Mouse (Mus musculus) adrenal gland, postnatal 36 days (tissue): ENCODE data around the gene Tnfsf12. TPM values are rescaled to one million over a fixed set of nuclear protein-coding genes. Genes with fewer than 3 reads are reported as not detected.

Experiments
- DNase-seq, 2 experiments: peaks; one replicate each; pipeline ENCODE4 v3.0.0; 2021; ENCODE audit warnings: mixed read lengths in 1 of 2
- total RNA-seq, 2 experiments: library from RNA; stranded (reverse); gene quantifications; 2 replicates each; pipeline ENCODE4 v1.2.3; 2021

Tnfsf12 gene
- total RNA-seq, 2 experiments from 2014 or later: 21.5 to 22.9 TPM

GRCm38 (mm10) chr11:69681314-69682208 is 14.1 kb downstream of the Tnfsf12 start, which contains the start of gene Senp3:
Gene Senp3 (minus strand): TSS chr11:69682084.
- peak; percentile 98 to 99 for DNase-seq

- DNase-seq: no peak
These were observed 15.4 kb downstream of the Tnfsf12 start for GRCm38 (mm10) chr11:69680136-69680855.

- DNase-seq: no peak
These were observed 16.5 kb downstream of the Tnfsf12 start for GRCm38 (mm10) chr11:69679144-69679543.

DNA sequence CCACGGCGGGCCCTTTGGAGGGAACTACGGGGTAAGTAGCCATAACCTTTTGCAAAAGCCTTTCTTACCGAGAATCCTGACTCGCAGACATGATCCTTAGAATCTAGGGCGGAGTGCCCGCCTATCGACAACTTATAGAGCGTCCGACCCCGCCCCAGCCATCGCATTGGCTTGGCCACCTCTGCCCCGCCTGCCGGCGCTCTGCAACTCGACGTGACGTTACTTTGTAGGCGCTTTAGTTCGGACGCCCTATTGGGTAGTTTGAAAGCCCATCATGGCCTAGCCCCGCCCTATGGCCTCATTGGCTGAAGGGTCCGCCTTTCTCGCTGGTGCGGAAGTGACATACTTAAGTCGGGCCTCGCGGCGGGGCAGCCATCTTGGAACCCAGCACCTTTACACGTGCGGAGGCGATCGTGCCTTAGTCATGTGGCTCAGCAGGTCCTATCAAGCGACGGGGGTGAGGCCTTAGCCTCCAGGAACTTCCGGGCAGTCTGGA is 23.4 kb downstream of the Tnfsf12 start, which contains the start of gene Eif4a1:
Eif4a1 (minus strand) TSS at position 213 of the 496 bp plus-strand sequence.
- DNase-seq: peak; percentile 99 to 100

GRCm38 (mm10) chr11:69671726-69672124 is 23.9 kb downstream of the Tnfsf12 start:
- peak in 1 of 2 experiments; percentile 40 for DNase-seq

GRCm38 (mm10) chr11:69670786-69671725 is 24.6 kb downstream of the Tnfsf12 start:
- DNase-seq: peak; percentile 97 to 99

DNA sequence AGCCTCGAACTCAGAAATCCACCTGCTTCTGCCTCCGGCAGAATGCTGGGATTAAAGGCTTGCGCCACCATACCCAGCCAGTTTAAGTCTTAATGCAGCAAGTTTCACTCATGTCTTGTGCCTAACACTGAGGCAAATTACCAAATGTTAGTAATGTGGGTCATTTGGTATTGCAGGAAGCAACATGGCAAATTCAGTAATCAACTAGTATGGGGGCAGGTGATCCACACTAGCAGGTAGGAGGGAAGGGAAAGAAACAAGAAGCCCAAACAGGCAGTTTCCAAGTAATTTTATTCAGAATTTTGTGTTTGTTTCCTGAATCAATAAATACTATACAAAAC is 29.0 kb downstream of the Tnfsf12 start:
- no peak for DNase-seq

DNA sequence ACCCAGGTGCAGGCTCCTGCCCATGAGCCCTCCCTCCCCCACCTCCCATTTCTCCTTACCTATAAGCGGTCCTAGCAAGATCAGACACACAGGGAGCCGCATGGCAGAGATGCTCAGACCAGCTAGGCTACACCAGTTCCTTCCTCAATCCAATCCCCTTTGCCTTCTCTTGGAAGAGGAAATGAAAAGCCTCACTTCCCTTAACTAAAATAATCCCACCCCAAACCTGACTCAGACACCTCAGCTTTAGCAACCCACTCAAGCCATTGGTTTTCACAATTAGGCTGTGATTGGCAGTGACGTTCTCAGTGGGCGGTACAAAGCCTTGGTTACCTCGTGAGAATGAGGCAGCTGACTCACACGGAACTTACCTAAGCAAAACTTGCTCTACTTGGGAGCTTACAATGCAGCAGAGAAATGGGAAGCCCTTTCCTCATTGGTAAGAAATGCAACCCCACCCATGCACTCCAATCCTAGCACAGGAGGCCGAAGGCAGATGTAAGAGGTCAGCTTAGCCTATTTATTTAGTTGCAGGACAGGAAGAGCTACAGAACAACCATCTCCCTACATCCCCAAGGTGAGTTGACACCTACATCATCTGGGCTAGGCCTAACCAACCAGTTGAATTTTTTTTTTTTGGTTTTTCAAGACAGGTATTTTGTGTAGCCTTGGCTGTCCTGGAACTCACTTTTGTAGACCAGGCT is 29.5 kb downstream of the Tnfsf12 start, which contains the start of gene Cd68:
Cd68 (minus strand) TSS at position 193 of the 704 bp plus-strand sequence.
- peak; percentile 61 to 64 for DNase-seq

DNA sequence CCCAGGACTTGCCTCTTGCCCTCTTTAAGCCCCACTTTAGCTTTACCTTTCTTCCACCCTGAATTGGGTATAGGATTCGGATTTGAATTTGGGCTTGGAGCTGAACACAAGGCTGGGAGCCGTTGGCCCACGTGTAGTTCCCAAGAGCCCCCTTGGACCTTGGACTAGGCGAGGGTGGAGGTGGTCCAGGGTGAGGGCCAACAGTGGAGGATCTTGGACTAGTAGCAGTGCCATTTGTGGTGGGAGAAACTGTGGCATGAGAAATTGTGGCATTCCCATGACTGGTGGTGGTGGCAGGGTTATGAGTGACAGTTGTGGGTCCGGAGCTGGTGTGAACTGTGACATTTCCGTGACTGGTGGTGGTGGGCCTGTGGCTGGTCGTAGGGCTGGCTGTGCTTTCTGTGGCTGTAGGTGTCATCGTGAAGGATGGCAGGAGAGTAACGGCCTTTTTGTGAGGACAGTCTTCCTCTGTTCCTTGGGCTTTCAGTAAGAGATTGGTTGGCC is 30.1 kb downstream of the Tnfsf12 start:
- no peak for DNase-seq

GRCm38 (mm10) chr11:69664841-69665240 is 30.8 kb downstream of the Tnfsf12 start:
- DNase-seq: no peak

DNA sequence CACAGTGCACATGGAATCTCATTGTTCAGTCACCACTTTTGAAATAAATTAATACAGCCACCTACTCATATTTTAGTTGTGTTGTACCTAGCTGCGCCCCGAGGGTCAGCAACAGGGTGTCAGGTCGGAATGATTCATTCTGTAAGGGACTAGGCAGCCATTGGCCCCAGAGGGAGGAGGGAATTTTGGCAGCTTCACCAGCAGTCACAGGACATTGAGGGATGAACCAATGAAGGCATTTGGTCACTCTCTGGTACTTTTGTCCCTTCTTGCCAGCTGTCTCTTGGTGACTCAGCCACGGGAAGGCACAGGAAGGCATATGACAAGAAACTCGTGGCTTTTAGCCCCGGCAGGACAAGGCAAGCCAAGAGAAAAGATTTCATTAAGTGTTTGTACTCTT is 31.9 kb downstream of the Tnfsf12 start:
- peak; percentile 72 to 73 for DNase-seq

DNA sequence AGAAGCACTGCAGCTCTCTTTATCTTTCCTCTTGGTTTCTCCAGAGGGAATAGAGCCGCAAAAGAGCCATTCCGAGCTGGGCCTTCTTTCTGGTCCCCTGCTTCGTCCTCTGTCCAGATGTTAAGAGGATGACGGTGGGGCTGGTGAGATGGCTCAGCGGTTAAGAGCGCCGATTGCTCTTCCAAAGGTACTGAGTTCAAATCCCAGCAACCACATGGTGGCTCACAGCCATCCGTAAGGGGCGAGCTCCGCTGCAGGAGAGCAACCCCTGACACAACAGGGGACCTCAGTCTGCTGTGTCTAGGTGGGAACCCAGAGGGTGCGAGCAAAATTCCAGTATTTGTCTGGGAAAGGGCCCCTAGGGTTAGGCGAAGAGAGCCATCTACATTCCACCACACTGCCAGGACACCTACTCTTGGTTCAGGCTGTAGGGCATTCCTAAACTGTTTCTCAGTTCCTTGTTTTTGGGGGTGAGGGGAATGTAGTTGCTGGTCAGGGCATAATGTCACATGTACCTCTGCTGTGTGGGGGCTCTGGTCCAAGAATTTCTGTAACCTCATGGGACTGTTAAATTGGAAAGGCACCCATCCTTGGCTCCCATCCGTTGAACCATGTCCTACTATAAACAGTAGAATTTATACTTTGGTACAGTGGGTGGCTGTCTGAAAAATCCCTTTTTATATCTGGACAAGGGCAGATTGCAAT is 32.5 kb downstream of the Tnfsf12 start:
- no peak for DNase-seq

DNA sequence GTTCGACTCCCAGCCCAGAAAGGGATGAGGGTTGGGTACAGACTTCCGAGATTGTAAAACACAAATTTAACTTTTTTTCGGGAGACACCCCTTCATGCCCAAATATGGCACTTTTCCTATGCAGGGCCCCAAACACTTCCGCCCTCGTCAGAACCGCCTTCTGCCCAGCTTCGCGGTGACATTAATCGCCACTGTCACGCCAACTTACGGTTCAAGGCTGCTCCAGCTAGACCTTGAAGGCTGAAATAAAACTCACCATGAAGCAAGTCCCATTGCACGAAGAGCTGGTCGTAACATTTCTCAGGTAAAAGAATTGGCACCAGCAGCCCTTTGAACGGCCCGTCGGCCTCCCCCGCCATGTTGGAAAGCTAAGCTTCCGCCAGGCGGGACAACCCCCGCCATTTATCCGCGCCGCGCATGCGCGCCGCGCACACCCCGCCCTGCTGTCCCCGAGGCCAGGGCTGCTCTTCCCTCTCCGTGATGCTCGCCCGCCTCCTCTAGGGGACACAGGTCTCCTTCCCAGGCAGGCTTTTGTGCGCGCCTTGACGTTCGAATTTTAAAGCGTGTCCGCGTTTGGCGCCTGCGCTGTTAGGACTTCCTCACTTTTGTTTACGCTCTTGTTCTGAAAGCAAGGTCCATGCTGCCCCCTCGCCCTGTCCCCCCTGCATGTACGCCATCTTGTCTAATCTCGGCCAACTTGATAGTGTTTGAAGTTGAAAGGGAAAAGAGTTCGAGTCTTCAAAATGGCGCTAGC is 33.3 kb downstream of the Tnfsf12 start, which contains the start of gene Mpdu1:
Mpdu1 (minus strand) TSS at position 430 of the 754 bp plus-strand sequence.
- peak; percentile 95 for DNase-seq

- peak; percentile 69 to 75 for DNase-seq
These were observed 34.3 kb downstream of the Tnfsf12 start for GRCm38 (mm10) chr11:69661221-69661881.

DNA sequence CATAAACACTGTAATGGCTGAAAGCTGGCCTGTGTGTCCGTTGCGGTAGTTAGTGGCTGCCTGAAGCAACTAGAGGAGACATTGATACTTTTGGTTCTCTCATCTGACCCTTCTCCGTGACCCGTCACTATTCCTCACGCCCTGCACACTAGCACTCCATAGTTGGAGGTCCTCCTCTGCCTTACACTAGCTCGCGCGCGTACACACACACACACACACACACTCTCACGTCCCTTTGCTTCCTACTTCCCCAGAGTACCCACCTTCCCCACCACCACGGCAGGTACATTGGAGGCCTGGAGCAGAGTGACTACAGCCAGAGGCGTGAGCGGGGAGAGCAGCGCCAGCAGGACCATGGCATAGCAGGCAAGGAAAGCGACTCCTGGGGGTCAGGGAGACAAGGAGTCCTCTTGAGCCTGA is 38.2 kb downstream of the Tnfsf12 start:
- no peak for DNase-seq

- peak in 1 of 2 experiments; percentile 53 for DNase-seq
These were observed 38.8 kb downstream of the Tnfsf12 start for GRCm38 (mm10) chr11:69656617-69657461.

DNA sequence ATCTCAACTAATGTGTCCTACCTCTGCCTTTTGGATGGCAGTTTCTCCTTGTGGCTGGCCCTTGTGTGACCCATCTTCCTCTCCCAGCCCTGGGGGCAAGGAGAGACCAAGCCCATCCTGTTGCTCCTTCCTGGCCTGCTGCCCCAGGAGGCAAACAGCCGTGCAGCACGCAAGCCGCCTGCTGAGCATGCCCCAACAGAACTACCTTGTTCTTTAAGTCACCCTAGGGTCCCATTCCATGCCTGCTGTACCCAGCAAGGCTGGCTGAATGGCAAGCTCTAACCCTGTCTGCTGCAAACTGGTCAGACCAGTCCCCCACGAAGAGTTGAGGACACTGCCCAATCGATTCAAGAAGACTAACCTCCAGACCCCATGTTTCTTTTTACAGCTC is 39.6 kb downstream of the Tnfsf12 start:
- DNase-seq: no peak
